Mouse (Mus musculus) bone marrow macrophage, adult 2 months (primary cell): ENCODE measurements around the gene Cd38. TPM values are rescaled to one million over a fixed set of nuclear protein-coding genes. Genes with fewer than 3 reads are reported as not detected.

Experiments
- H3K27ac ChIP-seq: 2 replicates; pipeline ENCODE4 v1.5.1; 2012; ENCODE audit warnings: low read depth, low read length; ENCODE audit not compliant: insufficient read depth
- H3K4me1 ChIP-seq: 2 replicates; pipeline ENCODE4 v1.6.1; 2012; ENCODE audit warnings: low read length; ENCODE audit not compliant: control insufficient read depth, insufficient read depth
- H3K4me3 ChIP-seq: 2 replicates; pipeline ENCODE4 v1.5.1; 2012; ENCODE audit warnings: mild to moderate bottlenecking, low read length, moderate library complexity; ENCODE audit not compliant: insufficient read depth
- CTCF ChIP-seq: IDR thresholded peaks from 2 replicates; pipeline ENCODE4 v1.5.1; 2012; ENCODE audit warnings: low read depth, mild to moderate bottlenecking, low read length, moderate library complexity
- POLR2A ChIP-seq: IDR thresholded peaks from 2 replicates; pipeline ENCODE4 v1.6.1; 2012; ENCODE audit warnings: mild to moderate bottlenecking, low read depth, low read length, borderline replicate concordance
- polyA plus RNA-seq: library from polyadenylated mRNA; stranded (reverse); fragments of >200 nt; gene quantifications from 2 replicates; pipeline ENCODE4 v1.2.4, GENCODE M21; 2012; ENCODE audit not compliant: missing spikeins, insufficient read depth, insufficient read length

Cd38 gene
- polyA plus RNA-seq, 1 experiment = not detected

DNA sequence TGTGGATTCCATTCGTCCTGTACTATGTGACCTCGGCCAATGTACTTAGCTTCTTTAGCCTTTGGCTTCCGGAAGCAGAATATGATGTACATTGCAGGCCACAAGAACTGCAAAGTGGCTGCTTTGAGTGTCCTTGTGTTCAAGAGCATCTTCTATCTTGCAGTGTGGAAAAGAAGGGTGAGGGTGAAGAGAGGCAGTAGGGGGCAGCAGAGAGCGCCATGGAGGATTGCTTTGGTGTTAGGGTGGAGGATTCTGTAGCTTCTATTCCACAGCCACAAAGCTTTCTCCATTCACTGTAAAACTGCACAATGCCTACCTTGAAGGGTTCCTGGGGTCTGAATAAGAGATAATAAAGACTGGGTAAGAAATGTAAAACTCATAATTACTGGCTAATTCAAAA is 55.6 kb downstream of the Cd38 start:
- H3K4me3 ChIP-seq = no peak overlapping the region
- peaks cover 5% of the 10 kb centered on the region for H3K4me1 ChIP-seq
- no peak overlapping the region for H3K27ac ChIP-seq
- peak; percentile 37; the same call in 1 of the 2 replicates for TF ChIP-seq CTCF
- no peak for TF ChIP-seq POLR2A

DNA sequence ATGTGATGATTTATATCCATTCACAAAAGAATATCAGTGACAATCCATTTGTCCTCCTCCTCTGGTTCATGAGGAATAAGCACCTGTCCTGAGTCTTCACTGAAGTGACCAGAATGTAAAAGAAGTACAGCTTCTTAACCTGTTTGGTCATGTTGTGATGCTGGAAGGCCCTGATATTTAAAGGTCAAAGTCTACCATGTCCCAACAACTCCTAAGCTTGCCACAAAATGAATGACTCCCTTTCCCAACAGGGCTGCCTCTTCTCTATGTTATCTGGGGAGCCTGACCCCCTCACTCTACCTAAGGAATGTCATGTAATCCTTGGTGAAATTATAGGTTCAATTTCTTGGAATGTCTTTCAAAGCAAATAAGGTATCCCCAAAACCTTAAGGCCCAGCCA is 59.4 kb downstream of the Cd38 start:
- TF ChIP-seq CTCF = no peak
- TF ChIP-seq POLR2A = no peak
- Histone ChIP-seq H3K27ac (no peak overlapping the region), H3K4me3 (no peak overlapping the region), H3K4me1 (no peaks in the 10 kb centered on the region)

DNA sequence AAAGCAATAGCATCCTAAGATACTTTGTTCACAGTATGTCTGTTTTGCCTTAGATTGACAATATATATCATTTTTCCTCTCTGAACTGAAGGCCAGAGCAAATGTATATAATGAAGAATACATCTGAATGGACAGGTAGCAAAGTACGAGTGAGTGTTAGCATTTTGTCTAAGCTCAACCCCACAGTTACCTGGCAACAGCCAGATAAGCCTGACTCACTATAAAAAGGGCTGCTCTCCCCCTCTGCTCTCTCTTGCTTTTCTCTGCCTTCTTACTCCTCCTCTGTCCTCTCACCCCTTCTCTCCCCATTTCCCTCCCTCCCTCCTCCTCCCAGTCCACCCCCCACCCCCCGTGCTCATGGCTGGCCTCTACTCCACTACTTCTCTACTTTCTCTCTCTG is 64.9 kb downstream of the Cd38 start:
- H3K4me3 ChIP-seq = no peak overlapping the region
- no peak for TF ChIP-seq POLR2A
- TF ChIP-seq CTCF = no peak
- H3K4me1 ChIP-seq = no peaks in the 10 kb centered on the region
- H3K27ac ChIP-seq = no peak overlapping the region

DNA sequence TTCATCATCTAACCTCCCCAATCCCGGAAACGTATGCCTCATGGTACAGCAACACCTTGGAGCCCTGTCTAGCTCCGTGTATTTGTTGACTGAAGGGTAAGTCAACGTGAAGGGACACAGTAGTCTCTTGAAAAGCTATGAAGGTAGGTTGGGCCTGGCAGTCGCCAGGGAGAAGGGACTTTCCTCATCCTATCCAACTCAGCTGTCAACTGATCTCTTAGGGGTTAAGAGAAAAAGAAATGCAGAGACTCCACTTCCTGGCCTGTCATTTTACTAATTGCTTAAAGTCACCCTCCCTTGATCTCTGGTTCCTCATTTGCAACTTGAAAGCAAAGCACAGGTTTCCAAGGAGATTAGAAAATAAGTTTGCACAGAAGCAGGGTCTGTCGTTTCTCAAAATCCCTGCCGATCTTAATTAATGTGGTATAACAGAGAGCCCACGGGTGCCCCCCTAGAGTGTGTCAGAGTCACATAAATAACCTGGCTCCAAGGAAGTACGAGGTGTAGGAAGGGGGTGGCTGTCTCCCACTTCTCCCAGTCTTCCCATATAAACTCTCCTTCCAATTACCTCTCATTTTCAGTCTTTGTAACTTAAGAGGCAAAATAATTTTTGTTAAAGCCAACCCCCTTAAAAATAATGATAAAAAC is 79.1 kb downstream of the Cd38 start:
- H3K4me3 ChIP-seq = no peak overlapping the region
- TF ChIP-seq POLR2A (no peak), CTCF (no peak)
- H3K27ac ChIP-seq = no peak overlapping the region
- H3K4me1 ChIP-seq = peaks cover 21% of the 10 kb centered on the region

DNA sequence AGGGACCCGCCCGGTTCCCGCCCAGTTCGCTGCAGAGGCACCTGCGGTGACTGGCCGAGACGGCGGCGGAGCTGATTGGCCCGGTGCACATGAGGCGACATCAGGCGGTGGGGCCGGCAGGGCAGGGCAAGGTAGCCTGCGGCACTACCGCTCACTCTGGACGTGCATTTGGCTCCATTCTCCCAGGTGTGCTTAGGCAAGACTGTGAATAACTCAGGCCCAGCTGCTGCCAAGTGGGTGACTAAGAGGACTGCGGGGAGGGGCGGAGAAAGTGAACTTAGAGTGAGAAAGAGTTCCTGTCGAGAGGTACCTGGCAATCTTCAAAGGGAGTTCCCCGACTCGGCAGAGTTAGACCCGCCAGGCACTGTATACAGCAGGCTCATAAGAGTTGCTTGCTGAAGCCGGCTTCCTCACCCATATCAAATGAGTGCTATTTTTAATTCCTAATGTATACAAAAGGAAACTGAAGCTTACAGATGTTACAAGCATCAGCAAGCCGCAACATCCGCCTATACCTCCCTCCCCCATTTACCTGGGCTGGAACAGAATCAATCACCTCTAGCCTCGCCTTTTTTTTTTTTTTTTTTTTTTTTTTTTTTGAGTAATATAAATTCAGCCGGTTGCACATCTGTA is 79.9 kb downstream of the Cd38 start:
- peaks cover 21% of the 10 kb centered on the region for H3K4me1 ChIP-seq
- TF ChIP-seq CTCF = no peak
- no peak for TF ChIP-seq POLR2A
- peak overlapping the region; percentile 55 for H3K4me3 ChIP-seq
- H3K27ac ChIP-seq = peak overlapping the region; percentile 62; the same call in 1 of the 2 replicates

DNA sequence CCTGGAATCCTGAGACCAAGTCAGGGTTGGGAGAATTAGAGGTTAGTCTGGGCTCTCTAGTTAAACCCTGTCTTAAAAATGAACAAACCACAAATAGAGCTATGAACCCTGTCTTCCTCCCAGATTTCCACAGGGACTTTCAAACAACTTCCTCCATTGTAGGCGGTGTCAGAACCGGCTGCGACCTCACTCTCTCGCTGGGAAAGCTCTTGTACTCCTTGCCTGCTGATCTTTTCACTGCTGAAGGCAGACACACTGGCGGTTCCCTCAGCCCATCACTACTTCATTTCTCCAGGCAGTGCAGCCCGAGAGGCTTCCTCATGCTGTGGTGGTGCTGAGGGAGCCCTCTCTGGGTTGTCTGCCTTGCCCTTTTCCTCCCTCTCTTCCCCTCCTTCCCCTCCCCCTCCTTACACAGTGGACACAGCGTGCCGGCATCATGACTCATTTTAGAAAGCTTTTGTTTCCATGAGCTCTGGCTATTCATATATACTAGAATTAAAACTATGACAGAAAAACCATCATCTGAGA is 80.5 kb downstream of the Cd38 start:
- TF ChIP-seq POLR2A (0 out of 2 replicates have a peak, but pooled peaks have one; percentile 52), CTCF (peak; percentile 8; the same call in 1 of the 2 replicates)
- peaks cover 21% of the 10 kb centered on the region for H3K4me1 ChIP-seq
- peak overlapping the region; percentile 62 for H3K27ac ChIP-seq
- peak overlapping the region; percentile 54 for H3K4me3 ChIP-seq

DNA sequence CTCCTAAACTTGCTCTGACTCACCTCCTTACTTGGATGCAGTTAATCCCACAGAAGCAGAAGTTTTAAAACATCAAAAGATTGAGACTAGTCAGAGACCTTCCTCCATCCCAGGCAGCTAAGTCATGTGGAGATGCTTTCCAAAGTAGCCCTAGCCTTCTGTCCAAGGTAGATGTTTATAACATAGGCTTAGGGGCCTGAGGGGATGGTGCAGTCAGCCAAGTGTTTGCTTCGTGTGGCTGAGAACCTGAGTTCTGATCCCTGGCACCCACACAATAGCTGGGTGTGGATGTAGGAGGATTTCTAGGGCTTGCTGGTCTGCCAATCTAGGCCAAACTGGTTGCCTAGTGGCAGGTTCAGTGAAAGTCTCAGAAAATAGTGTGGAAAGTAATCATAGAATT is 84.9 kb downstream of the Cd38 start:
- TF ChIP-seq POLR2A (no peak), CTCF (no peak)
- H3K4me3 ChIP-seq = no peak overlapping the region
- H3K27ac ChIP-seq = no peak overlapping the region
- H3K4me1 ChIP-seq = peaks cover 9% of the 10 kb centered on the region

DNA sequence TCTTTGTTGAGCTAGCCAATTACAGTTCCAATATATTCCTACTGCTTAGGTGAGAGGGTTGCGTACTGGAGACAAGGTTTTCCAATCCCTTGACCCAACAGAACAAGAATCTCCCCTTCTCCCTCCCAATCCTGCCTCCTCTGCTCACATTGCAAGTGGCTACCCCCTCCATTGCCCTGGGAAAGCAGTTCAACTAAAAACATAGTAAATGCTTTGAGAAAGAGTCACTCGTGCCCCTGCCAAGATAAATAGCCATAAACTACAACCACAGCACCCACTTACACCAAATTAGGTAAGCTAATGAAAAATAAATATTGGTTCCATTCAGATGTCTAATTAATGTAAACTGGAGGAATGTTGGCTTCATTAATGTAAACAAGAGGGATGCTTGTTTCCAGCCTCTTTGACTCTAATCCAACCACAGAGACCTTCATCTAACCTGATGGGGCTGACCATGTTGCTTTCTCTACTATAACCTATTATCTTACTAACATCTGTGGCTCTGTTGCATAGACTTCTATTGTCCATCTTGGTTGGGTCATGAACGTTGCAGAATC is 91.6 kb downstream of the Cd38 start:
- H3K4me1 ChIP-seq = no peaks in the 10 kb centered on the region
- H3K4me3 ChIP-seq = no peak overlapping the region
- no peak overlapping the region for H3K27ac ChIP-seq
- no peak for TF ChIP-seq POLR2A
- TF ChIP-seq CTCF = no peak

DNA sequence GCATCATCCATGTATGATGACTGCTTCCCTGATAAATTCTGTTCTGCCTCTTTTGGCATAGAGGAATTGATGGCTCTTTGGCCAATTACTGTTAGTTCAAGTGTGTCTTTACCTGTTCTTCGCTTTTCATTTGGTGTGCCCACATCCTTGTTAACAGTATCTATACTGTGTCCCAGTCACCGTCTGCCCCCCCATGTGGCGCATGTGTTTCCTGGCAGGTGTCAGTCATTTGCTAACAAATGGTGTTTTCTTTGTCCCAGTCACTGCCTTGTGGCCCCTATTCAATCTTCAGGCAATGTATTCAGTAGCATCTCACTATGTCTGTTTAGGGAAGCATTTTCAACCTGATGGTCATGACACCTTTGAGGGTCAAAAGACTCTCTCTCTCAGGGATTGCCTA is 92.7 kb downstream of the Cd38 start:
- no peaks in the 10 kb centered on the region for H3K4me1 ChIP-seq
- no peak overlapping the region for H3K4me3 ChIP-seq
- no peak for TF ChIP-seq CTCF
- TF ChIP-seq POLR2A = no peak
- H3K27ac ChIP-seq = no peak overlapping the region

Other genes with a start within 250 kb of the Cd38 start
- 0.48 and 0.78 TPM in 2 replicates for gene Cc2d2a, start 206.2 kb upstream of the Cd38 start, polyA plus RNA-seq
- 33.5 and 34.6 TPM in 2 replicates for gene Bst1, start 49.7 kb upstream of the Cd38 start, polyA plus RNA-seq
- 46.5 and 47.2 TPM in 2 replicates for gene Fbxl5, start 46.9 kb upstream of the Cd38 start, polyA plus RNA-seq
- gene Gm7879, start 44.6 kb downstream of the Cd38 start, polyA plus RNA-seq = not detected in 2 replicates
- not detected in 2 replicates for gene Fgfbp1, start 113.2 kb downstream of the Cd38 start, polyA plus RNA-seq
- gene Prom1, start 233.5 kb downstream of the Cd38 start, polyA plus RNA-seq = not detected in 2 replicates